Mouse (Mus musculus) liver, postnatal 0 days (tissue): ENCODE data around the gene Gabrb2.

Source experiments
- CTCF ChIP-seq: sonication (generic); IDR thresholded peaks from 2 replicates; pipeline ENCODE4 v1.5.1; 2016; ENCODE audit warnings: antibody characterized with exemption, low read depth
- EP300 ChIP-seq: IDR thresholded peaks from 2 replicates; pipeline ENCODE4 v1.6.1; 2016; ENCODE audit warnings: antibody characterized with exemption, low read depth, mild to moderate bottlenecking

DNA sequence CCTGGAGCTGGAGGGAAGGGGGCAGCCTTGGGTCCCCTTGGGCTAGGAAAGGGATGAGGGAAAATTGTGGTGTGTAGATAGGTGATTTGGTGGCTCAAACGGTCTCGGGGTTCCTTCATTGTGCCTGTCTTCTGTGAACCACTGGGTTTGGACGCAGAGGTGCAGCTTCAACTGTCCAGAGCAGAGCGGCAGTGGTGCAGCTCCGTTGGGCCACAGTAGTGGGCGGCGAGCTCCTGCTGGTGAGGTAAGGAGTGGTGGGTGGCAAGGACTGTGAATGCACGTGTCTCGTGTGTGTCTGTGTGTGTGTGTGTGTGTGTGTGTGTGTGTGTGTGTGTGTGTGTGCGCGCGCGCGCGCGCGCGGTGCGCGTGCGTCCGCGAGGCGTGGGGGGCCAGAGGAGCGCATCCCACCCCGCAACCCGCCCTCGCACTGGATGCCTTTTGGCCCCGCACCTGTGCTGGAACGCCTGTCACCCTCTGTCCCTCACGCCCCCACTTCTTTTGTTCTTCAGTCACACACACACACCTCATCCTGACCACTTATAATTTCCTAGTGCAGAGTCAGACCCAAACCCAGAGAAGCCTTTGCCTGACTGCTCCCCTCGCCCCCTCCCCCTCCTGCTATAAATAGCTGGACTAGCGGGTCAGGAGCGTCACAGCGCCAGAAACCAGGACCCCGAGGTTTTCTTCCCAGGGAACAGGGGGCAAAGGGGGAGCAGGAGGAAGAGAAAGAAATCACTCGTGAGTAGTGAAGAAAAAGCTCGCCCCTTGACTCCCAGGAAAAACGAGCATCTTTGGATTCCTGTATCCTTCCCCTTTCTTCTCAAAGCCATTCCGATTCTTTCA lies 455 bp downstream of the Gabrb2 start:
- no peak for TF ChIP-seq EP300
- no peak for TF ChIP-seq CTCF
